Mouse (Mus musculus): Measurements from ENCODE around the gene Snai1. TPM values are rescaled to one million over a fixed set of nuclear protein-coding genes. Genes with fewer than 3 reads are reported as not detected.

The Snai1 gene
- total and polyA plus RNA-seq, 3 experiments, result 0.19 to 0.74 TPM; not detected in 1

- H3K9me3 ChIP-seq (replicated peaks; ENCODE audit: insufficient read depth, low read length), result no peaks in the 10 kb centered on the region
- no peak overlapping the region for H3K4me3 ChIP-seq (ENCODE audit: control insufficient read depth in 1 of 2, insufficient read depth in 1 of 2, low read depth in 2 of 2, low read length in 2 of 2)
- H3K9ac ChIP-seq (ENCODE audit: control insufficient read depth, low read depth, low read length, poor library complexity, severe bottlenecking), result no peak overlapping the region
- H3K27ac ChIP-seq (ENCODE audit: control insufficient read depth, low read depth, low read length), result no peak overlapping the region
- peaks cover 33 to 34% of the 10 kb centered on the region in 2 experiments for H3K27me3 ChIP-seq (ENCODE audit: control insufficient read depth in 1 of 2, insufficient read depth in 2 of 2, low read length in 2 of 2)
- no peak for DNase-seq (ENCODE audit: low read depth, low spot score)
- no peaks in the 10 kb centered on the region for H3K36me3 ChIP-seq (ENCODE audit: control insufficient read depth in 1 of 2, insufficient read depth in 2 of 2, low read length in 2 of 2)
- H3K79me2 ChIP-seq (ENCODE audit: control insufficient read depth, insufficient read depth, low read length, poor library complexity), result no peaks in the 10 kb centered on the region
- no peaks in the 10 kb centered on the region for H3K4me1 ChIP-seq (ENCODE audit: control insufficient read depth in 1 of 2, insufficient read depth in 2 of 2, low read length in 2 of 2)
- TF ChIP-seq ZC3H11A (IDR thresholded peaks at IDR 0.05; ENCODE audit: low read depth, low read length) (no peak), ZMIZ1 (IDR thresholded peaks at IDR 0.05; ENCODE audit: low read depth, low read length) (no peak), GABPA (IDR thresholded peaks at IDR 0.05; ENCODE audit: low read depth, low read length) (no peak), ZKSCAN1 (IDR thresholded peaks at IDR 0.05; ENCODE audit: low read depth, low read length) (no peak), CHD2 (IDR thresholded peaks at IDR 0.05; ENCODE audit: low read length) (no peak), MAFK (IDR thresholded peaks at IDR 0.05; ENCODE audit: borderline replicate concordance, low read depth, low read length) (no peak), MEF2A (IDR thresholded peaks at IDR 0.05; ENCODE audit: extremely low read depth, insufficient replicate concordance, low read depth, low read length, poor library complexity, severe bottlenecking) (no peak)
Measured at GRCm38 (mm10) chr2:167551342-167551920, 13.4 kb downstream of the Snai1 start.

GRCm38 (mm10) chr2:167552292-167552691 lies 14.3 kb downstream of the Snai1 start:
- H3K4me3 ChIP-seq (ENCODE audit: control insufficient read depth in 1 of 2, insufficient read depth in 1 of 2, low read depth in 2 of 2, low read length in 2 of 2), result no peak overlapping the region
- H3K27ac ChIP-seq (ENCODE audit: control insufficient read depth, low read depth, low read length), result no peak overlapping the region
- peaks cover 33 to 34% of the 10 kb centered on the region in 2 experiments for H3K27me3 ChIP-seq (ENCODE audit: control insufficient read depth in 1 of 2, insufficient read depth in 2 of 2, low read length in 2 of 2)

GRCm38 (mm10) chr2:167552927-167553402 lies 15.0 kb downstream of the Snai1 start:
- no peak overlapping the region for H3K9ac ChIP-seq (ENCODE audit: control insufficient read depth, low read depth, low read length, poor library complexity, severe bottlenecking)
- DNase-seq (ENCODE audit: low read depth, low spot score), result no peak
- no peak overlapping the region for H3K27ac ChIP-seq (ENCODE audit: control insufficient read depth, low read depth, low read length)
- no peaks in the 10 kb centered on the region for H3K79me2 ChIP-seq (ENCODE audit: control insufficient read depth, insufficient read depth, low read length, poor library complexity)
- no peak overlapping the region for H3K4me3 ChIP-seq (ENCODE audit: control insufficient read depth in 1 of 2, insufficient read depth in 1 of 2, low read depth in 2 of 2, low read length in 2 of 2)
- TF ChIP-seq MYC (IDR thresholded peaks at IDR 0.05; ENCODE audit: low read depth, low read length), result no peak
- TF ChIP-seq CHD2 (IDR thresholded peaks at IDR 0.05; ENCODE audit: low read length), result no peak
- H3K27me3 ChIP-seq (ENCODE audit: control insufficient read depth in 1 of 2, insufficient read depth in 2 of 2, low read length in 2 of 2), result peaks cover 33 to 34% of the 10 kb centered on the region in 2 experiments
- H3K4me1 ChIP-seq (ENCODE audit: control insufficient read depth in 1 of 2, insufficient read depth in 2 of 2, low read length in 2 of 2), result no peaks in the 10 kb centered on the region
- H3K36me3 ChIP-seq (ENCODE audit: control insufficient read depth in 1 of 2, insufficient read depth in 2 of 2, low read length in 2 of 2), result no peaks in the 10 kb centered on the region
- H3K9me3 ChIP-seq (replicated peaks; ENCODE audit: insufficient read depth, low read length), result no peaks in the 10 kb centered on the region

More at GRCm38 (mm10) chr2:167552292-167552691, 14.3 kb downstream of the Snai1 start:
- no peaks in the 10 kb centered on the region for H3K36me3 ChIP-seq (ENCODE audit: control insufficient read depth in 1 of 2, insufficient read depth in 2 of 2, low read length in 2 of 2)
- H3K4me1 ChIP-seq (ENCODE audit: control insufficient read depth in 1 of 2, insufficient read depth in 2 of 2, low read length in 2 of 2), result no peaks in the 10 kb centered on the region
- DNase-seq (ENCODE audit: low read depth, low spot score), result no peak
- no peak overlapping the region for H3K9ac ChIP-seq (ENCODE audit: control insufficient read depth, low read depth, low read length, poor library complexity, severe bottlenecking)
- TF ChIP-seq ELF1 (IDR thresholded peaks at IDR 0.05; ENCODE audit: low read depth, low read length) (no peak), USF2 (IDR thresholded peaks at IDR 0.05; ENCODE audit: borderline replicate concordance in 1 of 2, insufficient read depth in 1 of 2, low read depth in 1 of 2, low read length in 2 of 2) (no peak), NELFE (IDR thresholded peaks at IDR 0.05; ENCODE audit: low read depth, low read length) (no peak), ZMIZ1 (IDR thresholded peaks at IDR 0.05; ENCODE audit: low read depth, low read length) (no peak), ZKSCAN1 (IDR thresholded peaks at IDR 0.05; ENCODE audit: low read depth, low read length) (no peak), CHD1 (IDR thresholded peaks at IDR 0.05; ENCODE audit: low read depth, low read length) (no peak), EP300 (IDR thresholded peaks at IDR 0.05; ENCODE audit: low read depth in 1 of 2, low read length in 2 of 2) (no peak), TCF12 (IDR thresholded peaks at IDR 0.05; ENCODE audit: low read depth, low read length) (no peak), GABPA (IDR thresholded peaks at IDR 0.05; ENCODE audit: low read depth, low read length) (no peak), E2F4 (IDR thresholded peaks at IDR 0.05; ENCODE audit: borderline replicate concordance, low read depth, low read length) (no peak), MAFK (IDR thresholded peaks at IDR 0.05; ENCODE audit: borderline replicate concordance, low read depth, low read length) (no peak), KAT2A (conservative IDR thresholded peaks at IDR 0.05; ENCODE audit: low read depth, low read length) (no peak), RCOR1 (IDR thresholded peaks at IDR 0.05; ENCODE audit: low read depth, low read length) (no peak), UBTF (IDR thresholded peaks at IDR 0.05; ENCODE audit: borderline replicate concordance, insufficient read depth, low read depth, low read length) (no peak), CHD2 (IDR thresholded peaks at IDR 0.05; ENCODE audit: low read length) (no peak)
- H3K79me2 ChIP-seq (ENCODE audit: control insufficient read depth, insufficient read depth, low read length, poor library complexity), result no peaks in the 10 kb centered on the region
- H3K9me3 ChIP-seq (replicated peaks; ENCODE audit: insufficient read depth, low read length), result no peaks in the 10 kb centered on the region
